Mouse (Mus musculus): ENCODE measurements at regions not wholly inside any gene's neighbourhood (a gene's known extent, or its start where the extent isn't known, plus 50 kb on each side); places are given as distances from the start of the nearest gene placed in this dataset.

GRCm38 (mm10) chr7:125140854-125141253 is 303.6 kb upstream of the Kdm8 start:
- no peaks in the 10 kb centered on the region for H3K27me3 ChIP-seq (ENCODE audit: insufficient read depth, low read length)
- no peak overlapping the region for H3K4me3 ChIP-seq (replicated peaks; ENCODE audit: low read length)
- no peaks in the 10 kb centered on the region for H3K4me1 ChIP-seq (replicated peaks; ENCODE audit: low read depth, low read length)
- TF ChIP-seq NANOG (IDR thresholded peaks at IDR 0.05; ENCODE audit: borderline replicate concordance, low read length), result no peak
- no peak for TF ChIP-seq POU5F1 (IDR thresholded peaks at IDR 0.05; ENCODE audit: borderline replicate concordance, low read length)
- TF ChIP-seq CTCF (conservative IDR thresholded peaks at IDR 0.05; ENCODE audit: low read length), result no peak
- no peaks in the 10 kb centered on the region for H3K36me3 ChIP-seq (ENCODE audit: insufficient read depth, low read length)
- peaks cover 1% of the 10 kb centered on the region; the same call in 1 of the 2 replicates for H3K9me3 ChIP-seq (ENCODE audit: low read length)

DNA sequence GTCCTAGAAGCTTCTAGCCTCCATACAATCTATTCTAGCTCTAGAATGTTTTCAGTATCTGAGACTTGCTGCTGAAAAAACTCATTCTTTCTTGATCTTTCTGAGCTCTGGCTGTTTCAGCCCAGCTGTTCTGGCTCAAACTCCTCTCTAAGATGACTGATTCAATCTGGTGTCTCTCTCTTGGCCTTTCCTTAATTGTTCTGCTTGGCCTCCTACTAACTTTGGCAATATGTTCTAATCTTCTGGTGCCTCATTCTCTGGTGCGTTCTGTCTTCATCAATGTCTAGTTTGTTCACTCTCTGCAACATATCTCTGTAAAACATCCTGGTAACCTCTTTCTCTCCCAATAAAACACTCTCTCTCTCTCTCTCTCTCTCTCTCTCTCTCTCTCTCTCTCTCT is 302.6 kb upstream of the Kdm8 start:
- TF ChIP-seq NANOG (IDR thresholded peaks at IDR 0.05; ENCODE audit: borderline replicate concordance, low read length) (no peak), CTCF (conservative IDR thresholded peaks at IDR 0.05; ENCODE audit: low read length) (no peak), POU5F1 (IDR thresholded peaks at IDR 0.05; ENCODE audit: borderline replicate concordance, low read length) (no peak)
- Histone ChIP-seq H3K4me3 (replicated peaks; ENCODE audit: low read length) (no peak overlapping the region), H3K9me3 (ENCODE audit: low read length) (no peaks in the 10 kb centered on the region), H3K27me3 (ENCODE audit: insufficient read depth, low read length) (no peaks in the 10 kb centered on the region), H3K36me3 (ENCODE audit: insufficient read depth, low read length) (no peaks in the 10 kb centered on the region), H3K4me1 (replicated peaks; ENCODE audit: low read depth, low read length) (no peaks in the 10 kb centered on the region)

DNA sequence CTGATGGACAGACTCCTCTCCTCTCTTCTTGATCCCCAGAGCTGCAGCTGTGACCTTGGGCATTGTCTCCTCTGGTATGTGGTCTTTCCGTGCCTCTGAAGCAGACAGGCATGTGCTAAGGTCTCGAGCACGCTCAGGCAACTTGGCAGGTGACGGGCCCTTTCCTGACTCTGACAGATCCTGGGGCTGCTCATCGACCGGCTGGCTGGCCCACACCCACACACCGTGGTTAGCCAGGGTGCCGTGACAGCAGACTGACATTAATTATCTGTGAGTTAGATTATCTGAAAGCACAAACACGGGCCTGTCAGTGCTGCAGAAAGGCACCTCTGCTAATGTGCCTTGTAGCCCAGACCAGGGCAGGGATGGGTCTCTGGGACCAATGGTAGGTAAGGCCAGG is 298.5 kb upstream of the Kdm8 start:
- Histone ChIP-seq H3K4me3 (replicated peaks; ENCODE audit: low read length) (no peak overlapping the region), H3K27me3 (ENCODE audit: insufficient read depth, low read length) (0 out of 2 replicates have a peak, but pooled peaks cover 2% of the 10 kb centered on the region), H3K36me3 (ENCODE audit: insufficient read depth, low read length) (no peaks in the 10 kb centered on the region), H3K4me1 (replicated peaks; ENCODE audit: low read depth, low read length) (no peaks in the 10 kb centered on the region), H3K9me3 (ENCODE audit: low read length) (no peaks in the 10 kb centered on the region)
- no peak for TF ChIP-seq NANOG (IDR thresholded peaks at IDR 0.05; ENCODE audit: borderline replicate concordance, low read length)

GRCm38 (mm10) chr7:125149151-125149550 is 295.3 kb upstream of the Kdm8 start:
- no peak overlapping the region for H3K4me3 ChIP-seq (replicated peaks; ENCODE audit: low read length)
- TF ChIP-seq CTCF (conservative IDR thresholded peaks at IDR 0.05; ENCODE audit: low read length) (no peak), NANOG (IDR thresholded peaks at IDR 0.05; ENCODE audit: borderline replicate concordance, low read length) (no peak), POU5F1 (IDR thresholded peaks at IDR 0.05; ENCODE audit: borderline replicate concordance, low read length) (no peak)
- no peaks in the 10 kb centered on the region for H3K4me1 ChIP-seq (replicated peaks; ENCODE audit: low read depth, low read length)
- no peaks in the 10 kb centered on the region for H3K9me3 ChIP-seq (ENCODE audit: low read length)
- H3K36me3 ChIP-seq (ENCODE audit: insufficient read depth, low read length), result no peaks in the 10 kb centered on the region
- peaks cover 12% of the 10 kb centered on the region; the same call in 1 of the 2 replicates for H3K27me3 ChIP-seq (ENCODE audit: insufficient read depth, low read length)

GRCm38 (mm10) chr7:125149740-125150139 is 294.7 kb upstream of the Kdm8 start:
- no peaks in the 10 kb centered on the region for H3K36me3 ChIP-seq (ENCODE audit: insufficient read depth, low read length)
- peaks cover 12% of the 10 kb centered on the region; the same call in 1 of the 2 replicates for H3K27me3 ChIP-seq (ENCODE audit: insufficient read depth, low read length)
- H3K4me1 ChIP-seq (replicated peaks; ENCODE audit: low read depth, low read length), result no peaks in the 10 kb centered on the region
- H3K9me3 ChIP-seq (ENCODE audit: low read length), result no peaks in the 10 kb centered on the region
- no peak overlapping the region for H3K4me3 ChIP-seq (replicated peaks; ENCODE audit: low read length)
- no peak for TF ChIP-seq POU5F1 (IDR thresholded peaks at IDR 0.05; ENCODE audit: borderline replicate concordance, low read length)
- TF ChIP-seq NANOG (IDR thresholded peaks at IDR 0.05; ENCODE audit: borderline replicate concordance, low read length), result no peak
- TF ChIP-seq CTCF (conservative IDR thresholded peaks at IDR 0.05; ENCODE audit: low read length), result no peak

DNA sequence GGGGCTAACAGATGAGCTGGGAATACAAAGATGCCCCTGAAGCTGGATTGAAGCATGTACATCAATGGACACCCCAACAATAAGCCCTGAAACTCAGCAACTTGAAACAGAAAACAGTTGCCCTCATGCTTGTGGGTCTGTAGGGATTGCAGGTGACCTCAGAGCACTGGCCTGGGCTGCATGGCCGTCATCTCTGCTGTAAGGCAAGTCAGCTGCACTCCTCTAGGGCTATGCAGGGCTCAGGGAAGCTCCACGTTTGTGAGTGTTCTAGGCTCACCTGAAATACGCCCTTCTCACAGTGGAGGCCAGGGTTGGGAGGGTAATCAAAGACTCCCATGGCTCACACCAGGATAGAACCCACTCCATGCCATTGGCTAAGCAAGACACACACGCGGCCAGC is 292.2 kb upstream of the Kdm8 start:
- H3K4me1 ChIP-seq (replicated peaks; ENCODE audit: low read depth, low read length), result no peaks in the 10 kb centered on the region; the same call in 1 of the 2 replicates
- H3K36me3 ChIP-seq (ENCODE audit: insufficient read depth, low read length), result no peaks in the 10 kb centered on the region
- peaks cover 12% of the 10 kb centered on the region; the same call in 1 of the 2 replicates for H3K27me3 ChIP-seq (ENCODE audit: insufficient read depth, low read length)
- no peaks in the 10 kb centered on the region for H3K9me3 ChIP-seq (ENCODE audit: low read length)
- TF ChIP-seq POU5F1 (IDR thresholded peaks at IDR 0.05; ENCODE audit: borderline replicate concordance, low read length) (no peak), CTCF (conservative IDR thresholded peaks at IDR 0.05; ENCODE audit: low read length) (no peak), NANOG (IDR thresholded peaks at IDR 0.05; ENCODE audit: borderline replicate concordance, low read length) (no peak)
- H3K4me3 ChIP-seq (replicated peaks; ENCODE audit: low read length), result no peak overlapping the region

DNA sequence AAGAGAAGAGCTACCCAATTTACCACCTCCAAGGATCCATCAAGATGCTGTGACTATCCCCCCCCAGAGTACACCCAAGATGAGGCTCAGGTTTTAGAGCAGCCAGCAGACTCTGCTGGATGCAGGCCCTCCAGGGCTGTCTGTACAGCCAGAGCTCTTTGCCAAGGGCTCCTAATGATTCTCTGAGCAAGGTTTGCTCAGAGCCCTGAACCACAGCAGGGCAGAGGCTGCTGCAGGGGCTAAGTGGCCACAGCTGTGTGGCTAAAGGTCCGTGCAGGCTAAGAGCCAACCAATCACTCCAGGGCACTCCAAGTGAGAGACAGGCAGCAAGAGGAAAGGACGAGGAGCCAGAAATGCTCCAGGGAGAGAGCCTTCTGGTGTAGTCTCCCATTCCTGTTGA is 289.2 kb upstream of the Kdm8 start:
- peaks cover 10% of the 10 kb centered on the region; the same call in 1 of the 2 replicates for H3K27me3 ChIP-seq (ENCODE audit: insufficient read depth, low read length)
- no peaks in the 10 kb centered on the region for H3K36me3 ChIP-seq (ENCODE audit: insufficient read depth, low read length)
- H3K4me1 ChIP-seq (replicated peaks; ENCODE audit: low read depth, low read length), result no peaks in the 10 kb centered on the region; the same call in 1 of the 2 replicates
- TF ChIP-seq POU5F1 (IDR thresholded peaks at IDR 0.05; ENCODE audit: borderline replicate concordance, low read length), result no peak
- TF ChIP-seq CTCF (conservative IDR thresholded peaks at IDR 0.05; ENCODE audit: low read length), result no peak
- TF ChIP-seq NANOG (IDR thresholded peaks at IDR 0.05; ENCODE audit: borderline replicate concordance, low read length), result no peak
- no peaks in the 10 kb centered on the region for H3K9me3 ChIP-seq (ENCODE audit: low read length)
- H3K4me3 ChIP-seq (replicated peaks; ENCODE audit: low read length), result no peak overlapping the region

DNA sequence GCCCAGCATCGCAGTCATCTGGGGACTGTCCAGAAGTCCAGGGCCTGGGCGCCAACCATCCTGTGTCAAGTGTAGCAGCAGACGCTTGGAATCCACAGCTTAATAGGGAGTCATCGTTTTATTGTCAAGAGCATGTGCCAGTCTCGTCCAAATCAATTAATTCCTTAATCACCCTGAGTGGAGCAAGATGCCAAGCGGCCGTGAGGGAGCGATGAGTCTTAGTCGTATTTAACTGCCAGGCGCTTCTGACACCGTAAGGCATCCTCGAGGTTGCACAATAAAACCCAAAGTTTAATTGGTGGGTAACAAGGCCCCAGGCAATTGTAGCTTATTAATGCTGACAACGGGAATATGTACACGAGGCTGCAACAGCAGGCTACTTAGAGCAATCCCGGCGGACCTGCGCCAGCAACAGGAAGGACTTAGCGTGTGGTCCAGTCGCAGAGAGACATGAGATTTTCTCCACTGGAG is 277.6 kb upstream of the Kdm8 start:
- H3K9me3 ChIP-seq (ENCODE audit: low read length), result no peaks in the 10 kb centered on the region
- no peaks in the 10 kb centered on the region for H3K36me3 ChIP-seq (ENCODE audit: insufficient read depth, low read length)
- H3K4me3 ChIP-seq (replicated peaks; ENCODE audit: low read length), result no peak overlapping the region
- H3K4me1 ChIP-seq (replicated peaks; ENCODE audit: low read depth, low read length), result no peaks in the 10 kb centered on the region
- TF ChIP-seq NANOG (IDR thresholded peaks at IDR 0.05; ENCODE audit: borderline replicate concordance, low read length) (no peak), POU5F1 (IDR thresholded peaks at IDR 0.05; ENCODE audit: borderline replicate concordance, low read length) (no peak), CTCF (conservative IDR thresholded peaks at IDR 0.05; ENCODE audit: low read length) (no peak)
- no peaks in the 10 kb centered on the region; the same call in 1 of the 2 replicates for H3K27me3 ChIP-seq (ENCODE audit: insufficient read depth, low read length)

GRCm38 (mm10) chr7:125167666-125168065 is 276.8 kb upstream of the Kdm8 start:
- H3K36me3 ChIP-seq (ENCODE audit: insufficient read depth, low read length), result no peaks in the 10 kb centered on the region
- no peaks in the 10 kb centered on the region; the same call in 1 of the 2 replicates for H3K27me3 ChIP-seq (ENCODE audit: insufficient read depth, low read length)
- no peaks in the 10 kb centered on the region for H3K4me1 ChIP-seq (replicated peaks; ENCODE audit: low read depth, low read length)
- TF ChIP-seq POU5F1 (IDR thresholded peaks at IDR 0.05; ENCODE audit: borderline replicate concordance, low read length) (no peak), CTCF (conservative IDR thresholded peaks at IDR 0.05; ENCODE audit: low read length) (no peak), NANOG (IDR thresholded peaks at IDR 0.05; ENCODE audit: borderline replicate concordance, low read length) (no peak)
- H3K4me3 ChIP-seq (replicated peaks; ENCODE audit: low read length), result no peak overlapping the region
- H3K9me3 ChIP-seq (ENCODE audit: low read length), result no peaks in the 10 kb centered on the region
